In the genomic region with DNA sequence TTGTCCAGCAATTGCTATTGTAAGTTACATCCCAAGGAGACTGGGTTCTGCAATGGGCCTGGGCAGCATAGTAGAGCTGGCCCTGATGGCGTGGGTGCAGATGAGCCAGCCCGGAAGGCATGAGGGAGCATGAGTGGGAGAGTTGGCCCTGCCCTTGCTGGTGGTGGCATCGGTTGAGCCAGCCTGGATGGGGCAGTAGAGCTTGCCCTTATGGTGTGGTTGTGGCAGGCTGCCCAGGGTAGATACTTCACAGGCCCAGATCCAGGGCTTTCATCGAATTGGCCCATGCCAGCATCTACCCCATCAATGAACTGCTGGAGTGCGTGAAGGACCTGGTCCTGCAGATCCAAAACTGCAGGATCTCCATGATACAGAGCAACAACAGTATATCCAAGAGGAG, we compare ENCODE assay signal across 17 mouse cellular contexts. TPM values are rescaled to one million over a fixed set of nuclear protein-coding genes. Genes with fewer than 3 reads are reported as not detected.
DNase-seq lines count a peak whose midpoint lies in the region; ATAC-seq and TF ChIP-seq lines count a peak whose summit lies in the region.
"Had no signal": no experiment of that assay in that cellular context is flagged by ENCODE, and none has a peak within 500 bp of the region (broad histone marks: within the 10 kb centered on the region; RNA-seq: fewer than 3 reads in every experiment).

No protein-coding gene starts in this region.

- H3K27me3 ChIP-seq in midbrain, embryonic 16.5 days (ENCODE audit: control insufficient read depth, insufficient read depth, low read depth, low read length): no peaks in the 10 kb centered on the region
- H3K27me3 ChIP-seq: embryonic facial prominence, embryonic 13.5 days had no signal

- 86% methylated on average over 5 of the region's 5 CpGs for WGBS in olfactory bulb, adult 2 months
- WGBS in midbrain, embryonic 16.5 days: 96% methylated on average over 5 of the region's 5 CpGs

- peaks cover 13% of the 10 kb centered on the region for H3K4me1 ChIP-seq in olfactory bulb, adult 2 months (ENCODE audit: control insufficient read depth, insufficient read depth, low read length)
- no peaks in the 10 kb centered on the region for H3K4me1 ChIP-seq in midbrain, embryonic 16.5 days (ENCODE audit: control insufficient read depth, insufficient read depth, low read length)
- H3K4me1 ChIP-seq: embryonic facial prominence, embryonic 13.5 days; heart, embryonic 10.5 days had no signal

- no peak for TF ChIP-seq POLR2A in olfactory bulb, adult 2 months (IDR thresholded peaks at IDR 0.05; ENCODE audit: insufficient read depth, low read depth, low read length)

- H3K4me2 ChIP-seq in midbrain, embryonic 16.5 days (ENCODE audit: low read length): no peak overlapping the region
- H3K4me2 ChIP-seq: embryonic facial prominence, embryonic 13.5 days; liver, embryonic 11.5 days had no signal

- intact Hi-C loops in left cerebral cortex, postnatal 4 days (cut with DNase I): no loop called here
- intact Hi-C loops in left cerebral cortex, postnatal 10 days (cut with DNase I): loop anchor here (5.0 to 10.0 kb wide), 2 partner anchors 50 to 133 kb away; a partner anchor contains a TSS

- no peak; the same call in 1 of the 2 replicates for ATAC-seq in midbrain, embryonic 16.5 days
- ATAC-seq: forebrain, embryonic 14.5 days had no signal

- H3K27ac ChIP-seq in olfactory bulb, adult 2 months (ENCODE audit: insufficient read depth, low read depth, low read length): 0 out of 2 replicates have a peak overlapping the region, but pooled peaks have one; percentile 27
- no peak overlapping the region for H3K27ac ChIP-seq in midbrain, embryonic 16.5 days (ENCODE audit: low read length)
- H3K27ac ChIP-seq: embryonic facial prominence, embryonic 13.5 days had no signal

- no peak for TF ChIP-seq CTCF in olfactory bulb, adult 2 months (IDR thresholded peaks at IDR 0.05; ENCODE audit: insufficient read depth, low read depth, low read length)

- H3K9ac ChIP-seq in midbrain, embryonic 16.5 days (ENCODE audit: low read depth, low read length): no peak overlapping the region
- H3K9ac ChIP-seq: embryonic facial prominence, embryonic 13.5 days had no signal

- H3K36me3 ChIP-seq in midbrain, embryonic 16.5 days (ENCODE audit: control insufficient read depth, insufficient read depth, low read length): no peaks in the 10 kb centered on the region
- H3K36me3 ChIP-seq: embryonic facial prominence, embryonic 13.5 days had no signal

- H3K9me3 ChIP-seq in midbrain, embryonic 16.5 days (replicated peaks; ENCODE audit: control insufficient read depth, low read length, poor library complexity, severe bottlenecking): no peaks in the 10 kb centered on the region
- H3K9me3 ChIP-seq: embryonic facial prominence, embryonic 13.5 days; heart, embryonic 10.5 days had no signal

- peak; percentile 36 for DNase-seq in left cerebral cortex, postnatal 4 days
- DNase-seq in left cerebral cortex, postnatal 10 days (ENCODE audit: extremely low spot score in 1 of 2, low spot score in 2 of 2): no peak
- DNase-seq in cerebellum, adult 11 months: peak; percentile 35
- DNase-seq in cerebellum, adult 9-10 months: peak; percentile 54
- no peak for DNase-seq in embryo, embryonic 11 days
- DNase-seq: gastrocnemius, postnatal 14 days; kidney, adult 8-10 months; kidney, postnatal 25 days; lung, adult 2 months; lung, postnatal 36 days; thymus, postnatal 36 days had no signal

- H3K4me3 ChIP-seq in olfactory bulb, adult 2 months (ENCODE audit: insufficient read depth, low read depth, low read length): no peak overlapping the region
- H3K4me3 ChIP-seq in midbrain, embryonic 16.5 days (ENCODE audit: low read depth, low read length): no peak overlapping the region
- H3K4me3 ChIP-seq: embryonic facial prominence, embryonic 13.5 days; heart, embryonic 10.5 days had no signal

RNA-seq across cellular contexts. Expression of a gene that starts 28.3 kb away (rescaled TPM):
- 10 to 100 TPM; 33.3 to 34.3 TPM for total RNA-seq in left cerebral cortex, postnatal 4 days (2021)
- total RNA-seq in left cerebral cortex, postnatal 10 days (2021): 10 to 100 TPM; 24.8 to 29.1 TPM
- polyA plus RNA-seq in olfactory bulb, adult 2 months (2012; ENCODE audit: insufficient read depth, insufficient read length, low replicate concordance, missing spikeins): not detected in 2 replicates
- polyA plus RNA-seq in midbrain, embryonic 16.5 days (2015; fragmentation: Nextera tagmentation; extraction: Ambion mirVana): 33.6 and 33.7 TPM in 2 replicates

RNA-seq across cellular contexts. Expression of a gene that starts 48.7 kb away (rescaled TPM):
- total RNA-seq in left cerebral cortex, postnatal 4 days (2021): 10 to 100 TPM; 38.2 to 41.1 TPM
- 10 to 100 TPM; 50.8 to 53.3 TPM for total RNA-seq in left cerebral cortex, postnatal 10 days (2021)
- polyA plus RNA-seq in olfactory bulb, adult 2 months (2012; ENCODE audit: insufficient read depth, insufficient read length, low replicate concordance, missing spikeins): 388 TPM in 1 of 2 replicates, not detected in the other
- polyA plus RNA-seq in midbrain, embryonic 16.5 days (2015; fragmentation: Nextera tagmentation; extraction: Ambion mirVana): 2.6 and 2.7 TPM in 2 replicates

Comparison
In these comparisons a context has a peak if more than half of its experiments do, and no peak if none do; other contexts are left out.
1. DNase-seq: peak in left cerebral cortex, postnatal 4 days (single experiment), cerebellum, adult 11 months (single experiment) and cerebellum, adult 9-10 months (single experiment); none in left cerebral cortex, postnatal 10 days (0 of 2) and embryo, embryonic 11 days (single experiment).